Mouse (Mus musculus): Measurements from ENCODE around the gene Slc25a45. TPM values are rescaled to one million over a fixed set of nuclear protein-coding genes. Genes with fewer than 3 reads are reported as not detected.

Gene Slc25a45
- 2.0 and 3.1 TPM in 2 replicates for polyA plus RNA-seq (2016; fragmentation: Nextera tagmentation; extraction: Ambion mirVana)

GRCm38 (mm10) chr19:5877618-5878361 is at the start of gene Slc25a45:
Gene Slc25a45 (plus strand): TSS chr19:5877808.
- Histone ChIP-seq H3K4me1 (peaks cover 12% of the 10 kb centered on the region), H3K27me3 (no peaks in the 10 kb centered on the region), H3K36me3 (peaks cover 3% of the 10 kb centered on the region), H3K9me3 (no peaks in the 10 kb centered on the region), H3K9ac (peak within 1 kb of the TSS; percentile 37; the same call in 1 of the 2 replicates), H3K4me3 (no peak within 1 kb of the TSS), H3K27ac (peak within 1 kb of the TSS; percentile 56; the same call in 1 of the 2 replicates), H3K4me2 (replicated peaks) (peak within 1 kb of the TSS; percentile 23; the same call in 1 of the 2 replicates)
- 41% methylated on average over 15 of the region's 15 CpGs for WGBS
- ATAC-seq (ENCODE audit: insufficient number of reproducible peaks, insufficient read depth, low FRiP score, low TSS enrichment): no peak

GRCm38 (mm10) chr19:5828155-5828554 is 49.5 kb upstream of the Slc25a45 start:
- Histone ChIP-seq H3K9me3 (no peaks in the 10 kb centered on the region), H3K27me3 (no peaks in the 10 kb centered on the region), H3K27ac (no peak overlapping the region), H3K9ac (no peak overlapping the region), H3K4me1 (peaks cover 13% of the 10 kb centered on the region), H3K4me2 (replicated peaks) (no peak overlapping the region), H3K4me3 (no peak overlapping the region), H3K36me3 (no peaks in the 10 kb centered on the region)
- ATAC-seq (ENCODE audit: insufficient number of reproducible peaks, insufficient read depth, low FRiP score, low TSS enrichment): no peak
- 84% methylated on average over 3 of the region's 3 CpGs for WGBS

- Histone ChIP-seq H3K27me3 (no peaks in the 10 kb centered on the region), H3K4me2 (replicated peaks) (no peak overlapping the region), H3K36me3 (no peaks in the 10 kb centered on the region), H3K4me1 (peaks cover 8% of the 10 kb centered on the region), H3K9me3 (no peaks in the 10 kb centered on the region), H3K9ac (no peak overlapping the region), H3K27ac (no peak overlapping the region), H3K4me3 (no peak overlapping the region)
- ATAC-seq (ENCODE audit: insufficient number of reproducible peaks, insufficient read depth, low FRiP score, low TSS enrichment): no peak
- WGBS: 89% methylated on average over 7 of the region's 7 CpGs
Observed at GRCm38 (mm10) chr19:5828905-5829304, 48.7 kb upstream of the Slc25a45 start.

- Histone ChIP-seq H3K27ac (no peak overlapping the region), H3K9me3 (no peaks in the 10 kb centered on the region), H3K4me3 (no peak overlapping the region), H3K4me2 (replicated peaks) (no peak overlapping the region), H3K27me3 (no peaks in the 10 kb centered on the region), H3K9ac (no peak overlapping the region), H3K4me1 (0 out of 2 replicates have a peak, but pooled peaks cover under 1% of the 10 kb centered on the region), H3K36me3 (no peaks in the 10 kb centered on the region)
- WGBS: 81% methylated on average over 19 of the region's 19 CpGs
- ATAC-seq (ENCODE audit: insufficient number of reproducible peaks, insufficient read depth, low FRiP score, low TSS enrichment): no peak
Observed at GRCm38 (mm10) chr19:5829958-5830615, 47.5 kb upstream of the Slc25a45 start.

GRCm38 (mm10) chr19:5830776-5831175 is 46.8 kb upstream of the Slc25a45 start:
- H3K27ac ChIP-seq: no peak overlapping the region
- WGBS: 87% methylated on average over 7 of the region's 7 CpGs
- no peak overlapping the region for H3K4me2 ChIP-seq (replicated peaks)
- H3K27me3 ChIP-seq: no peaks in the 10 kb centered on the region
- no peak for ATAC-seq (ENCODE audit: insufficient number of reproducible peaks, insufficient read depth, low FRiP score, low TSS enrichment)
- no peaks in the 10 kb centered on the region for H3K36me3 ChIP-seq
- no peak overlapping the region for H3K4me3 ChIP-seq
- no peaks in the 10 kb centered on the region for H3K4me1 ChIP-seq
- no peaks in the 10 kb centered on the region for H3K9me3 ChIP-seq
- H3K9ac ChIP-seq: no peak overlapping the region

- Histone ChIP-seq H3K4me3 (no peak overlapping the region), H3K9ac (no peak overlapping the region), H3K36me3 (no peaks in the 10 kb centered on the region), H3K4me2 (replicated peaks) (no peak overlapping the region), H3K4me1 (no peaks in the 10 kb centered on the region), H3K27me3 (no peaks in the 10 kb centered on the region), H3K9me3 (no peaks in the 10 kb centered on the region), H3K27ac (no peak overlapping the region)
- WGBS: 87% methylated on average over 11 of the region's 11 CpGs
- ATAC-seq (ENCODE audit: insufficient number of reproducible peaks, insufficient read depth, low FRiP score, low TSS enrichment): no peak
Observed at GRCm38 (mm10) chr19:5831224-5831957, 46.2 kb upstream of the Slc25a45 start.

GRCm38 (mm10) chr19:5831958-5832320 is 45.7 kb upstream of the Slc25a45 start:
- Histone ChIP-seq H3K27ac (no peak overlapping the region), H3K9ac (no peak overlapping the region), H3K36me3 (no peaks in the 10 kb centered on the region), H3K4me1 (no peaks in the 10 kb centered on the region), H3K27me3 (no peaks in the 10 kb centered on the region), H3K9me3 (no peaks in the 10 kb centered on the region), H3K4me3 (no peak overlapping the region), H3K4me2 (replicated peaks) (no peak overlapping the region)
- no peak for ATAC-seq (ENCODE audit: insufficient number of reproducible peaks, insufficient read depth, low FRiP score, low TSS enrichment)
- WGBS: 91% methylated on average over 4 of the region's 4 CpGs

- H3K27ac ChIP-seq: no peak overlapping the region
- no peaks in the 10 kb centered on the region for H3K36me3 ChIP-seq
- H3K27me3 ChIP-seq: no peaks in the 10 kb centered on the region
- no peak overlapping the region for H3K4me2 ChIP-seq (replicated peaks)
- H3K4me3 ChIP-seq: no peak overlapping the region
- no peaks in the 10 kb centered on the region for H3K4me1 ChIP-seq
- no peak overlapping the region for H3K9ac ChIP-seq
- no peaks in the 10 kb centered on the region for H3K9me3 ChIP-seq
- ATAC-seq (ENCODE audit: insufficient number of reproducible peaks, insufficient read depth, low FRiP score, low TSS enrichment): no peak
- WGBS: 67% methylated on average over 6 of the region's 6 CpGs
Observed at GRCm38 (mm10) chr19:5832326-5832725, 45.3 kb upstream of the Slc25a45 start.

GRCm38 (mm10) chr19:5833287-5834100 is 44.1 kb upstream of the Slc25a45 start:
- 83% methylated on average over 10 of the region's 10 CpGs for WGBS
- Histone ChIP-seq H3K4me1 (no peaks in the 10 kb centered on the region), H3K4me3 (no peak overlapping the region), H3K27me3 (no peaks in the 10 kb centered on the region), H3K9me3 (no peaks in the 10 kb centered on the region), H3K27ac (no peak overlapping the region), H3K36me3 (no peaks in the 10 kb centered on the region), H3K4me2 (replicated peaks) (no peak overlapping the region), H3K9ac (no peak overlapping the region)
- no peak for ATAC-seq (ENCODE audit: insufficient number of reproducible peaks, insufficient read depth, low FRiP score, low TSS enrichment)

- 88% methylated on average over 12 of the region's 12 CpGs for WGBS
- no peaks in the 10 kb centered on the region for H3K9me3 ChIP-seq
- no peaks in the 10 kb centered on the region for H3K27me3 ChIP-seq
- H3K4me3 ChIP-seq: no peak overlapping the region
- H3K27ac ChIP-seq: no peak overlapping the region
- H3K36me3 ChIP-seq: no peaks in the 10 kb centered on the region
- ATAC-seq (ENCODE audit: insufficient number of reproducible peaks, insufficient read depth, low FRiP score, low TSS enrichment): no peak
- no peaks in the 10 kb centered on the region for H3K4me1 ChIP-seq
- H3K9ac ChIP-seq: no peak overlapping the region
- no peak overlapping the region for H3K4me2 ChIP-seq (replicated peaks)
Observed at GRCm38 (mm10) chr19:5834260-5834925, 43.2 kb upstream of the Slc25a45 start.
